Mouse (Mus musculus) kidney, adult 2 months (tissue): ENCODE measurements around the gene Hmbs. TPM values are rescaled to one million over a fixed set of nuclear protein-coding genes. Genes with fewer than 3 reads are reported as not detected.
"Not testable (repeated sequence)": the region's sequence is repeated elsewhere in the genome, so short reads cannot be mapped to it uniquely, and the experiment has no call there.

Experiments used
- DNase-seq: peaks from one replicate; pipeline ENCODE4 v3.0.0; 2021
- H3K27ac ChIP-seq: fragments of 200-500 bp; 2 replicates; pipeline ENCODE4 v1.5.1; 2012; ENCODE audit warnings: low read depth, low read length, control low read depth, inconsistent platforms; ENCODE audit not compliant: insufficient read depth
- H3K27me3 ChIP-seq: fragments of 200-500 bp; replicated peaks from 2 replicates; pipeline ENCODE4 v1.6.1; 2012; ENCODE audit warnings: mild to moderate bottlenecking, moderate library complexity, low read length, inconsistent platforms; ENCODE audit not compliant: control insufficient read depth, insufficient read depth
- H3K36me3 ChIP-seq: fragments of 200-500 bp; 2 replicates; pipeline ENCODE4 v1.6.1; 2012; ENCODE audit warnings: mild to moderate bottlenecking, moderate library complexity, low read length, inconsistent platforms; ENCODE audit not compliant: control insufficient read depth, insufficient read depth
- H3K4me1 ChIP-seq: fragments of 200-500 bp; 2 replicates; pipeline ENCODE4 v1.6.1; 2011; ENCODE audit warnings: low read length; ENCODE audit not compliant: control insufficient read depth, insufficient read depth
- H3K4me3 ChIP-seq: fragments of 200-500 bp; 2 replicates; pipeline ENCODE4 v1.5.1; 2011; ENCODE audit warnings: mild to moderate bottlenecking, low read depth, low read length, control low read depth; ENCODE audit not compliant: insufficient read depth
- CTCF ChIP-seq: fragments of 200-500 bp; conservative IDR thresholded peaks from 2 replicates; pipeline ENCODE4 v1.5.1; 2011; ENCODE audit warnings: low read depth, mild to moderate bottlenecking, control low read depth, low read length, moderate library complexity, mixed read lengths; ENCODE audit not compliant: insufficient read depth, insufficient read length
- POLR2A ChIP-seq: fragments of 200-500 bp; IDR thresholded peaks from one replicate; pipeline ENCODE4 v1.6.1; 2011; ENCODE audit warnings: low read depth, low read length, control low read depth
- WGBS: fragments of 180-500 bp; shearing (Covaris S2); methylation state at CpG from one replicate; pipeline ENCODE4 v1.1.7; 2018; 5-methylcytosine and 5-hydroxymethylcytosine counted together
- polyA plus RNA-seq: library from polyadenylated mRNA; depleted of rRNA; stranded (reverse); fragments of >200 nt; gene quantifications from 2 replicates; pipeline ENCODE4 v1.2.3, GENCODE M21; 2012

The Hmbs gene
- polyA plus RNA-seq, 1 experiment = 49.3 TPM

DNA sequence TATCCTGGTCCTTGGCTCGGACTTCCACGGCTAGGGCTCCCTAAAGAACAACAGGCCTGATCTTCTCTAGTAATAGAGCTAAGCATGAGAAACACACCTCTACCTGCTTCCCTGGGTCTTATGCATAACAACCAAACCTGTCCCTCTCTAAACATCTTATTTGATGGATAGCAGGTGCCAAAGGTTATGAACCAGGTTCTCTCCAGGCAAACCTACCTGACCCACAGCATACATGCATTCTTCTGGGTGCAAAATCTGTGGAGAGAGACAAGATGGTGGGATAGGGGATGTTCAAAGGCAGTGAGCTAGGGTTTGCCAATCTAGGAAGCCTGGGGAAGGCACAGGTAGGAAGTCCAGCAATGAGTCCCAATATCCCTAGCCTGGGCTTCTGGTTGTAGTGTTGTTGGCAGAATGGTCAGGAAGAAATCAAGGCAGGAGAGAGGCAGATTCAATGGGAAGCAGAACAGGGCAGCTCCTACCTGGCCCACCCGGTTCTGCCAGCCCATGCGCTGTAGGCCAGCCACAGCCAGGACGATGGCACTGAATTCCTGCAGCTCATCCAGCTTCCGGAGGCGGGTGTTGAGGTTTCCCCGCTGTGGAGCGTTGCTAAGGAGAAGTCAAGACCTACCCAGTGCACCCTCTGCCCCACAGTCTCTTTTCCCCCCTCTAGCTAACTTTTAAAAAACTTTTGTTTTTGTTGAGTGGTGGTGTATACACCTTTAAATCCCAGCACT is 6.4 kb downstream of the Hmbs start:
- 62% methylated on average over 9 of the region's 9 CpGs for WGBS
- Histone ChIP-seq H3K36me3 (no peaks in the 10 kb centered on the region), H3K27me3 (no peaks in the 10 kb centered on the region), H3K4me3 (no peak overlapping the region), H3K27ac (no peak overlapping the region), H3K4me1 (peaks cover 9% of the 10 kb centered on the region; the same call in 1 of the 2 replicates)
- TF ChIP-seq POLR2A (no peak), CTCF (no peak)
- no peak for DNase-seq

DNA sequence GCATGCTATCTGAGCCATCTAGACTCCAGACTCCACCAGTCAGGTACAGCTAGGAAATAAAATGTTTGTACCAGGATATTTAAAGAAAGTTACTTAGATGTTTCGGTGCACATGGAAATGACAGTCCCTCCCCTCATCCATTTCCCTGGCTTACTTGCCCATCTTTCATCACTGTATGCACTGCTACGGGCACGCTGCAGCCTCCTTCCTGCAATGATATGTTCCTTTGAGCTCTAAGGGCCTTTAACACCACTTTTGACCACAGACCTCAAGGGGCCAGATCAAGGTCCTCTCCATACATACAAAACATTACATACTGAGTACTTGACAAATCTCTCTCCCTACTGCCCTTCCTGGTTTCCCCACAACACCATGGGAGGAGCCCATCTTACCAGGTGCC is 7.1 kb downstream of the Hmbs start:
- Histone ChIP-seq H3K27ac (no peak overlapping the region), H3K4me1 (peaks cover 6% of the 10 kb centered on the region; the same call in 1 of the 2 replicates), H3K4me3 (no peak overlapping the region), H3K27me3 (no peaks in the 10 kb centered on the region), H3K36me3 (no peaks in the 10 kb centered on the region)
- no peak for DNase-seq
- TF ChIP-seq POLR2A (no peak), CTCF (no peak)
- WGBS = 83% methylated on average over 3 of the region's 3 CpGs

DNA sequence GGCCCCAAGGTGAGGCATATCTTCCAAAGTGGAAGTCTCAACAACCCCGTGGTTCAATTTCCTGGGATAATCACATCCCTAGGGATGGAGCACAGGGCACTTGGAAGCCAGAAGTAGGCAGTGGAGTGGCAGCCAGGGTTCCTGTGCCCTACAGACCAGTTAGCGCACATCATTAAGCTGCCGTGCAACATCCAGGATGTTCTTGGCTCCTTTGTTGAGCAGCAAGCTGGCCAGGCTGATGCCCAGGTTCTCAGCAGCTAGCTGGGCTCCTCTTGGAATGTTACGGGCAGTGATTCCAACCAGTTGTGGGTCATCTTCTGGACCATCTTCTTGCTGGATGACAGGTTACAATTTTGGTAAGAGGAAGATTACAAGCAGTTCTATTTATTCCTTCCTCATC is 7.5 kb downstream of the Hmbs start:
- H3K27me3 ChIP-seq, H3K4me3 ChIP-seq, H3K36me3 ChIP-seq, H3K27ac ChIP-seq, DNase-seq, H3K4me1 ChIP-seq: not testable (repeated sequence)
- WGBS = 46% methylated on average over 4 of the region's 4 CpGs

DNA sequence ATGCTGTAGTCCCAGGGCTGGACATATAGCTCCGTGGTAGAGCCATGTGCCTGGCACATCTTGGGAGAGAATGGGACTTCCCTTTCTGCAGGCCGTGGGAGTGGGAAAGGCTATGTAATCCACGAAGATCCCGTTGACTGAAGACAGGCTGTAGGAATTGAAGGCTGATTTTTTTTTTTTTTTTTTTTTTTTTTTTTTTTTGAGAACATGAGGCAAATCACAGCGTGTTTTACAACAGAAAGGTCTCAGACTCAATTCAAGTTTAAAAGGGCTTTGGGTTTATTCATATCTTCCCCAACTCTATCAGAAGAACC is 8.0 kb downstream of the Hmbs start:
- TF ChIP-seq CTCF = no peak
- no peak for TF ChIP-seq POLR2A
- Histone ChIP-seq H3K27ac (no peak overlapping the region), H3K36me3 (no peaks in the 10 kb centered on the region), H3K4me1 (peaks cover 6% of the 10 kb centered on the region; the same call in 1 of the 2 replicates), H3K27me3 (no peaks in the 10 kb centered on the region), H3K4me3 (peak overlapping the region; percentile 74; the same call in 1 of the 2 replicates)
- no peak for DNase-seq
- 10% methylated on average over 5 of the region's 5 CpGs for WGBS

DNA sequence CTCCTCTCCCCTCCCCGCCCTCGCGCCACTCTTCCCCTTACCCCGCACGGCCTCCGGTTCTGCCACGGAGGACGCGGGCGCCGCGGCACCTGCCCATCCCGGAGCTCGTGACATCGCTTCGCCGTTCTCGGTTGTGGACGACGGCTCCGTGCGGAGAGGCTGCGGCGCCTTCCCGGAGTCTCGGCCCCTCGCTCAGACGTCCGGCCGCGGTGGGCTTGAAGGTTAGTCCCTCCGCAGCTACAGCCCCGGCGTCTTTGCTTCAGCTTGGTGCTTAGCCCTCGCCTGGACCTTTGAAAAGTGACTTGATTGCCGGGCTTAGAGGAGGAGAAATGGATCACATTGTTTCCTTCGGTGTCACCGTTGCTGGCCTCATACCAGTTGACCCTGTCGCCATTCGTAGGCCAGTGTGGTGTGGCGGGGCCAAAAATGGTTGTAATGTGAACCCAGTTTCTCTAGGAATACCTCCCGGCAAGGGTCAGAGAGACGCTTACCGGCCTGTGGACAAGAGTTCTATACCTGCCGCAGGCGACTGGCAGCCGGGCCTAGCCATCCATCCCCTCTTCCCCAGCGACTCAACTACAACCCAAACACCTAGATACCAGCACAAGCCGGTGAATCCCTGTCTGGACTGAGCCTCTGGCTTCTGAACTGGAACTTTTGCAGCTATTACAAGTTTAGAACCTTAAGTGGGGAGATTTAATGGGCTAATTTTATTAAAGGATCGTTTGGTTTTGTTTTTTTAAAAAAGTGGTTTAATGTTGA is 8.5 kb downstream of the Hmbs start:
- under 1% methylated on average over 50 of the region's 50 CpGs for WGBS
- no peaks in the 10 kb centered on the region for H3K27me3 ChIP-seq
- H3K4me1 ChIP-seq = peaks cover 6% of the 10 kb centered on the region; the same call in 1 of the 2 replicates
- H3K4me3 ChIP-seq = peak overlapping the region; percentile 74
- no peaks in the 10 kb centered on the region for H3K36me3 ChIP-seq
- peak overlapping the region; percentile 37 for H3K27ac ChIP-seq
- peak; percentile 39 for DNase-seq
- TF ChIP-seq POLR2A = no peak
- TF ChIP-seq CTCF = no peak

DNA sequence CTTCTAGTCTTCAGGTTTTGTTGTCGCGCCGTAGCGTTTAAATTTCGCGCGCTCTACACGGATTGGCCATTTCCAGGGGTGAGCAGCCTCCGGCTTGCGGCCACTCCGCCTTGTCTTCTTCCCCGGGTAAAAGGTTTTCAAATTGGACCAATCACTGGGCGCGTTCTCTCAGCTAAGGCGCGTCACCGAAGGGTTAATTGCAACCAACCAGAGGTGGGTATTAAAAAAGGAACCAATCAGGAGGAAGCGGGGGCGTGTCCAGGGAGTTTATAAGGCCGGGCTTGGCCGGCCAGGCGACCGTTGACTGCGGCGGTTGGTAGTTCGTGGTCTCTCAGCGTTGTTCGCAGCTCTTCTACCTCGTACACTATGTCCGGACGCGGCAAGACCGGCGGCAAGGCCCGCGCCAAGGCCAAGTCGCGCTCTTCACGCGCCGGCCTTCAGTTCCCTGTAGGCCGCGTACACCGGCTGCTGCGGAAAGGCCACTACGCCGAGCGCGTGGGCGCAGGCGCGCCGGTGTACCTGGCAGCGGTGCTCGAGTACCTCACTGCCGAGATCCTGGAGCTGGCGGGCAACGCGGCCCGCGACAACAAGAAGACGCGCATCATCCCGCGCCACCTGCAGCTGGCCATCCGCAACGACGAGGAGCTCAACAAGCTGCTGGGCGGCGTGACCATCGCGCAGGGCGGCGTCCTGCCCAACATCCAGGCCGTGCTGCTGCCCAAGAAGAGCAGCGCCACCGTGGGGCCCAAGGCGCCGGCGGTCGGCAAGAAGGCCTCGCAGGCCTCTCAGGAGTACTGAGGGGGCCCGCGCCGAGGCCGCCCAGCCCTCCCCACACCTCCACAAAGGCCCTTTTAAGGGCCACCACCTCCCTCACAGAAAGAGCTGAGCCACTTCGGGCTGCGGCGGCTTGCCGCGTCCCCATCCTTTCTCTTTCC is 9.4 kb downstream of the Hmbs start, which contains the start of gene H2afx:
Gene H2afx, plus strand, starts transcription at position 299 of the 935 bp plus-strand sequence.
- Histone ChIP-seq H3K27ac (peak within 1 kb of the TSS; percentile 37), H3K4me1 (peaks cover 6% of the 10 kb centered on the region; the same call in 1 of the 2 replicates), H3K27me3 (no peaks in the 10 kb centered on the region), H3K4me3 (peak within 1 kb of the TSS; percentile 74), H3K36me3 (no peaks in the 10 kb centered on the region)
- peak; percentile 100 for DNase-seq
- TF ChIP-seq POLR2A (peak; percentile 99), CTCF (peak; percentile 37; the same call in 1 of the 2 replicates)
- under 1% methylated on average over 91 of the region's 91 CpGs for WGBS
